Mouse (Mus musculus) cerebellum, adult 2 months (tissue): ENCODE measurements around the gene Tmem182.

ENCODE experiments used
- CTCF ChIP-seq: fragments of 200-500 bp; IDR thresholded peaks from 2 replicates; pipeline ENCODE4 v1.5.1; 2011; ENCODE audit warnings: low read depth, mild to moderate bottlenecking, control low read depth, low read length, moderate library complexity, borderline replicate concordance; ENCODE audit not compliant: insufficient read depth
- POLR2A ChIP-seq: fragments of 200-500 bp; IDR thresholded peaks from 2 replicates; pipeline ENCODE4 v1.6.1; 2011; ENCODE audit warnings: low read length, control low read depth, borderline replicate concordance; ENCODE audit not compliant: insufficient read depth

GRCm38 (mm10) chr1:40883856-40884255 lies 78.5 kb downstream of the Tmem182 start:
- TF ChIP-seq CTCF = no peak
- no peak for TF ChIP-seq POLR2A
